Mouse (Mus musculus) lung, embryonic 14.5 days (tissue): ENCODE measurements around the gene Stx1b. TPM values are rescaled to one million over a fixed set of nuclear protein-coding genes. Genes with fewer than 3 reads are reported as not detected.
A peak's percentile ranks its signal among the peaks of the same experiment; 100 is the strongest.

Source experiments
- ATAC-seq: fragments of 200-750 bp; cut with Nextera tagmentation; 2 replicates; pipeline ENCODE4 v1.8.0; 2017; ENCODE audit warnings: mild to moderate bottlenecking, moderate TSS enrichment, moderate library complexity; ENCODE audit not compliant: insufficient read depth
- DNase-seq: peaks from one replicate; pipeline ENCODE4 v3.0.0-alpha.2; 2015
- H3K27ac ChIP-seq: fragments of 300-500 bp; sonication (generic); 2 replicates; pipeline ENCODE4 v1.5.1; 2014; ENCODE audit warnings: low read depth, mild to moderate bottlenecking, moderate library complexity
- H3K27me3 ChIP-seq: fragments of 300-500 bp; sonication (generic); 2 replicates; pipeline ENCODE4 v1.6.1; 2014; ENCODE audit warnings: low read length, control low read depth; ENCODE audit not compliant: insufficient read depth
- H3K36me3 ChIP-seq: fragments of 300-500 bp; sonication (generic); 2 replicates; pipeline ENCODE4 v1.6.1; 2014; ENCODE audit warnings: control low read depth; ENCODE audit not compliant: insufficient read depth
- H3K4me1 ChIP-seq: fragments of 300-500 bp; sonication (generic); 2 replicates; pipeline ENCODE4 v1.6.1; 2014; ENCODE audit warnings: antibody characterized with exemption, control low read depth; ENCODE audit not compliant: insufficient read depth
- H3K4me2 ChIP-seq: fragments of 300-500 bp; sonication (generic); 2 replicates; pipeline ENCODE4 v1.6.1; 2014; ENCODE audit warnings: mild to moderate bottlenecking
- H3K4me3 ChIP-seq: fragments of 300-500 bp; sonication (generic); 2 replicates; pipeline ENCODE4 v1.5.1; 2014; ENCODE audit warnings: low read depth, low read length
- H3K9ac ChIP-seq: fragments of 300-500 bp; sonication (generic); 2 replicates; pipeline ENCODE4 v1.6.1; 2014
- H3K9me3 ChIP-seq: fragments of 300-500 bp; sonication (generic); 2 replicates; pipeline ENCODE4 v1.6.1; 2016; ENCODE audit warnings: low read depth, low read length, control low read depth
- CTCF ChIP-seq: IDR thresholded peaks from 2 replicates; pipeline ENCODE4 v1.5.1; 2016; ENCODE audit warnings: antibody characterized with exemption, low read depth
- WGBS: fragments of 180-500 bp; shearing (Covaris S2); extraction: QIAGEN DNeasy Blood & Tissue Kit; methylation state at CpG from one replicate; pipeline ENCODE4 v1.1.7; 2014; 5-methylcytosine and 5-hydroxymethylcytosine counted together
- polyA plus RNA-seq: library from polyadenylated mRNA; unstranded; fragments of >200 nt; fragmentation: Nextera tagmentation; extraction: Ambion mirVana; gene quantifications from 2 replicates; pipeline ENCODE4 v1.2.1, GENCODE M21; 2014

Gene Stx1b
- polyA plus RNA-seq, 1 experiment from 2014 or later, result 2.8 TPM

DNA sequence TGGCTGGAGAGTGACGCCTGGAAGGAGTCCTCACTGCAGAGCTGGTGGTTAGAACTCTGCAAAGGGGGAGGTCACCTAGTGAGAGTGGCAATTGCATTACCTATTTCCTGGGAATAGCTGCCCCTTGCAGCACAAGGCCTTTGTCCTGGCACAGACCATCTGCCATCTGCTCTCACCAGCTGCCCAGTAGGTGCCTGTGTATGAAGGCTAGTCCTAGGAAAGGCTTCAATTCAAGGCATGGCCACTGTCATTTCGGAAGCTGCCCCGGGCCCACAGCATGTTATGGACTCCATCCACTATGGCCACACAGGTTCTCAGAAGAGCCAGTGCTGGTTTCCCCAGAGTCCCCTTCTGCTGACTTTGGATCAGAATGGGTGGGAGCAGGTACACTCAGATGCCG, 25.8 kb downstream of the Stx1b start:
- H3K36me3 ChIP-seq, result peaks cover 83% of the 10 kb centered on the region
- 93% methylated on average over 4 of the region's 4 CpGs for WGBS
- H3K9ac ChIP-seq, result no peak overlapping the region
- no peaks in the 10 kb centered on the region for H3K27me3 ChIP-seq
- no peaks in the 10 kb centered on the region for H3K9me3 ChIP-seq
- no peak overlapping the region for H3K4me2 ChIP-seq
- no peak overlapping the region for H3K27ac ChIP-seq
- no peak for ATAC-seq
- H3K4me3 ChIP-seq, result no peak overlapping the region
- H3K4me1 ChIP-seq, result peaks cover 5% of the 10 kb centered on the region; the same call in 1 of the 2 replicates
- TF ChIP-seq CTCF, result no peak
- no peak for DNase-seq

DNA sequence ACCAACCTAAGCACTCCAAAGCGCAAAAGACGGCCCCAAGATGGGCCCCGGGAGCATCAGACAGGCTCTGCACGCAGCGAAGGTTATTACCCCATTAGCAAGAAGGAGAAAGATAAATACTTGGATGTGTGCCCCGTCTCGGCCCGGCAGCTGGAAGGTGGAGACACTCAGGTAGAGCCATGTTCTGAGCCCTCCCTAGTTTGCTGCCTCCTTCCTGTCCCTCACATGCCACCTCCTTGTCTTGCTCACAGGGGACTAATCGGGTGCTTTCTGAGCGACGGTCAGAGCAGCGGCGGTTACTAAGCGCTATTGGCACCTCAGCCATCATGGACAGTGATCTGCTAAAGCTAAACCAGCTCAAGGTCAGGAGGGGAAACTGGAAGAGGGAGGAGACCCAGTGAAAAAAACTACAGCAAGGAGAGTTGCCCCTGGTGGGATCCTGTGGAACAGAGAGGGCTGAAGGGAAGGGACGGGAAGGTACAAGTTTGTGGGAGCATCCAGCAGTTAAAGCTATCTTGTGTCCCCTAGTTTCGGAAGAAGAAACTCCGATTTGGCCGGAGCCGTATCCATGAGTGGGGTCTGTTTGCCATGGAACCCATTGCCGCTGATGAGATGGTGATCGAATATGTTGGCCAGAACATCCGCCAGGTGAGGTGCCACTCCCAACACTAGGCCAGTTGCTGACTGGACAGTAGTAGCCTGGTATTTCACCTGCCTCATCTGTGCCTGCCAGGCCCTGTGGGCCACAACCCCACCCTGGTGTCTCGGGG, 27.1 kb downstream of the Stx1b start:
- H3K4me2 ChIP-seq, result no peak overlapping the region
- ATAC-seq (no peak), DNase-seq (no peak)
- H3K27ac ChIP-seq, result no peak overlapping the region
- no peaks in the 10 kb centered on the region for H3K27me3 ChIP-seq
- H3K36me3 ChIP-seq, result peaks cover 89% of the 10 kb centered on the region
- TF ChIP-seq CTCF, result no peak
- no peaks in the 10 kb centered on the region for H3K9me3 ChIP-seq
- H3K4me3 ChIP-seq, result no peak overlapping the region
- H3K4me1 ChIP-seq, result peaks cover 5% of the 10 kb centered on the region; the same call in 1 of the 2 replicates
- 86% methylated on average over 23 of the region's 23 CpGs for WGBS
- no peak overlapping the region for H3K9ac ChIP-seq

DNA sequence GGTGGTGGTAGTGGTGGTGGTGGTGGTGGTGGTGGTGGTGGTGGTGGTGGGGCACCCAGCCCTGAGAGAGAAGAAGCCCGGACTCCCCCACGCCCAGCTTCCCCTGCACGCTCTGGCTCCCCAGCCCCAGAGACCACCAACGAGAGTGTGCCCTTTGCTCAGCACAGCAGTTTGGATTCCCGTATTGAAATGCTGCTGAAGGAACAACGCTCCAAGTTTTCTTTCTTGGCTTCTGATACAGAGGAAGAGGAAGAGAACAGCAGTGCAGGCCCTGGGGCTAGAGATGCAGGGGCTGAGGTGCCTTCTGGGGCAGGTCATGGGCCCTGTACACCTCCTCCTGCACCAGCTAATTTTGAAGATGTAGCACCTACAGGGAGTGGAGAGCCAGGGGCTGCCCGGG, 39.0 kb downstream of the Stx1b start, which contains the start of gene Gm49388:
Gene Gm49388, plus strand, starts transcription at position 301 of the 400 bp plus-strand sequence.
- ATAC-seq (no peak), DNase-seq (no peak)
- H3K27ac ChIP-seq, result no peak within 1 kb of the TSS
- H3K4me2 ChIP-seq, result no peak within 1 kb of the TSS
- no peak within 1 kb of the TSS for H3K9ac ChIP-seq
- no peaks in the 10 kb centered on the region for H3K27me3 ChIP-seq
- H3K9me3 ChIP-seq, result no peaks in the 10 kb centered on the region
- no peaks in the 10 kb centered on the region for H3K4me1 ChIP-seq
- no peak for TF ChIP-seq CTCF
- peaks cover 97% of the 10 kb centered on the region for H3K36me3 ChIP-seq
- H3K4me3 ChIP-seq, result no peak within 1 kb of the TSS
- WGBS, result 94% methylated on average over 7 of the region's 7 CpGs

DNA sequence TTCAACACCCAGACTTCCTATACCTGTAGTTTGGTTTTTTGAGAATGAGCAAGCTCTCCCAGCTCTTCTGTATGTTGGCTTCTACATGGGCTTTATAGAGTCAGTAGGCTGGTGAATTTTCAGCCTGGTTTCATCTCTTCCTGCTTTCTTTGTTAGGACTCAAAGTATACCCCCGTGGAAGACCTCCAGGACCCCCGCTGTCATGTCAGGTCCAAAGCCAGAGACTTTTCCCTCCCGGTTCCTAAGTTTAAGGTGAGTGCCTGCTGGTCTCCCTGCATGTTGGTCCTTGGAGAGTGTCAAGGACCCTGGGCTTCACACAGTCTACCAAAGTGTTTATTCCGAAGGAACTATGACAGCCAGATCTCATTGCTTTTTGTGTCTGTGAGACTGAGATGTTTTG, 46.0 kb downstream of the Stx1b start:
- Histone ChIP-seq H3K36me3 (peaks cover 58% of the 10 kb centered on the region), H3K4me3 (peak overlapping the region; percentile 94), H3K27ac (no peak overlapping the region; the same call in 1 of the 2 replicates), H3K9me3 (no peaks in the 10 kb centered on the region), H3K4me1 (no peaks in the 10 kb centered on the region), H3K4me2 (peak overlapping the region; percentile 85), H3K27me3 (no peaks in the 10 kb centered on the region), H3K9ac (peak overlapping the region; percentile 90)
- no peak for ATAC-seq
- 74% methylated on average over 4 of the region's 4 CpGs for WGBS
- TF ChIP-seq CTCF, result no peak
- no peak for DNase-seq

DNA sequence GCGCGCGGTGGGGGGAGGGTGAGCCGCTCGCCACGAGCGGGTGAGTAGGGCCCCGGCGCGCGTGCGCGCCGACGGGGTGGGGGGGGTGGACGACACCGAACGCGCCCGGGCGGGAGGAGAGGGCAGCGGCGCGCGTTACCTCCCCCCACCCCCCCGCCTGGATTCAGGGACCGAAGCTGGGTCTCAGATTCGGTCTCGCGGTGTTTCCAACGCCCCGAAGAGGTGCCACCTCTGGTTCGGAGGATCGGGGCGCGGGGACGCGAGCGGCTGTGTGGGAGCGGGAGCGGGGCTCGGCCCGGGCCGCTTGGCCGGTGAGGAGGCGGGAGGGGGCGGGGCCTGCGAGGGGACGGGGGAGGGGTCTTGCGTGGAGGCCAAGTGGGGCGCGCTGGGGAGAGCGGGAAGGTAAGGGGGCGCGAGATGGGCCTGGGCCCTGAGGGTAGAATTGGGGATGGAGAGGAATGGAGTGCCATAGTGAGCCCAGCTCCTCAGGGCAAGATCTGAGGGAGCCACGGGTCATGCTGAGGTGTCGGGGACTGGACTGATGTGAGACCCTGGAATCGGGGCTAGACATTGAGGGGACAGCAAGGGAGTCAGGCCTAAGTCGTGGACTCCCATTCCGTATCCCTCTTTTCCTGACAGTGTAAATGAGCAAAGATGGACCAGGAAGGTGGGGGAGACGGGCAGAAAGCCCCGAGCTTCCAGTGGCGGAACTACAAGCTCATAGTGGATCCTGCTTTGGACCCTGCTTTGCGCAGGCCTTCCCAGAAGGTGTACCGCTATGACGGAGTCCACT, 46.7 kb downstream of the Stx1b start:
- Histone ChIP-seq H3K36me3 (peaks cover 53% of the 10 kb centered on the region), H3K27ac (peak overlapping the region; percentile 99), H3K4me3 (peak overlapping the region; percentile 94), H3K27me3 (no peaks in the 10 kb centered on the region), H3K4me2 (peak overlapping the region; percentile 85), H3K9me3 (no peaks in the 10 kb centered on the region), H3K4me1 (no peaks in the 10 kb centered on the region), H3K9ac (peak overlapping the region; percentile 90)
- DNase-seq, result peak; percentile 51
- WGBS, result 1% methylated on average over 66 of the region's 66 CpGs
- ATAC-seq, result peak; percentile 45
- TF ChIP-seq CTCF, result no peak

DNA sequence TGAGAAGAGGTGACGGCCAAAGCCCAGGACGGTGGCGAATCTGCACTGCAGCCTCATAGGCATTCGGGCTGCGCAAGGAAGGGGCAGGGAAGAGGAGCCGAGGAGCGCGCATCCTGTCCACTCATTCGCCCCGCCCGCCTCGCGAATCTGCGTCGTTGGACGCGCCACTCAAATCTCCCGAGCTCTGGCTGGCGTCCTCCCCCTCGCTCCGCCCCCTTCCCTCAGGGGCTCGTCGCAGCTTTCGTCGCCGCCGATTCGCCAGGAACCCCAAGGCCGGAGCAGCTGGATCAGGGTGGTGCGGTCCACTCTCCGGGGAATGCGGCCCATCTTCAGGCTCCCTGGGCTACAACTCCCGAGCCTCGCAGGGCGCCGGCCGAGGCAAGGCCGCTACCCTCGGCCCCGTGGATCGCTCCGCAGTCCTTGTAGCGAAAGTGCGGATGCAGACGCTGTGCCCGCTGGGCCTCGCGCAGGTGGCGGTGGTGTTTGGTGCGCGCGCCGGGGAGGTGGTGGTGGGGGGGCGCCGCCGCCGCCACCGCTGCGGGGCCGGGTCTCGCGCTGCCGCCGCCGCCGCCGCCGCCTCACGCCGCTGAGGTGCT, 47.4 kb downstream of the Stx1b start:
- Histone ChIP-seq H3K9me3 (no peaks in the 10 kb centered on the region), H3K27ac (peak overlapping the region; percentile 99), H3K9ac (peak overlapping the region; percentile 90), H3K36me3 (peaks cover 46% of the 10 kb centered on the region), H3K4me3 (peak overlapping the region; percentile 94), H3K27me3 (no peaks in the 10 kb centered on the region), H3K4me1 (no peaks in the 10 kb centered on the region), H3K4me2 (peak overlapping the region; percentile 85)
- ATAC-seq (peak; percentile 92), DNase-seq (peak; percentile 98)
- under 1% methylated on average over 64 of the region's 70 CpGs for WGBS
- no peak for TF ChIP-seq CTCF
